Mouse (Mus musculus) heart, adult 8-10 months (tissue): ENCODE data around the gene Nox4. TPM values are rescaled to one million over a fixed set of nuclear protein-coding genes. Genes with fewer than 3 reads are reported as not detected.
A peak's percentile ranks its signal among the peaks of the same experiment; 100 is the strongest.

Experiments
- DNase-seq: peaks from one replicate; pipeline ENCODE4 v3.0.0; 2022; ENCODE audit warnings: low spot score
- total RNA-seq, 4 experiments: library from RNA; stranded (reverse); gene quantifications; 2 replicates each; pipeline ENCODE4 v1.2.4; 2022

Gene Nox4
- 1 to 10 TPM in 1 of 4 experiments, under 1 TPM in 3; 0.66 to 1.6 (median 0.86) TPM for total RNA-seq

DNA sequence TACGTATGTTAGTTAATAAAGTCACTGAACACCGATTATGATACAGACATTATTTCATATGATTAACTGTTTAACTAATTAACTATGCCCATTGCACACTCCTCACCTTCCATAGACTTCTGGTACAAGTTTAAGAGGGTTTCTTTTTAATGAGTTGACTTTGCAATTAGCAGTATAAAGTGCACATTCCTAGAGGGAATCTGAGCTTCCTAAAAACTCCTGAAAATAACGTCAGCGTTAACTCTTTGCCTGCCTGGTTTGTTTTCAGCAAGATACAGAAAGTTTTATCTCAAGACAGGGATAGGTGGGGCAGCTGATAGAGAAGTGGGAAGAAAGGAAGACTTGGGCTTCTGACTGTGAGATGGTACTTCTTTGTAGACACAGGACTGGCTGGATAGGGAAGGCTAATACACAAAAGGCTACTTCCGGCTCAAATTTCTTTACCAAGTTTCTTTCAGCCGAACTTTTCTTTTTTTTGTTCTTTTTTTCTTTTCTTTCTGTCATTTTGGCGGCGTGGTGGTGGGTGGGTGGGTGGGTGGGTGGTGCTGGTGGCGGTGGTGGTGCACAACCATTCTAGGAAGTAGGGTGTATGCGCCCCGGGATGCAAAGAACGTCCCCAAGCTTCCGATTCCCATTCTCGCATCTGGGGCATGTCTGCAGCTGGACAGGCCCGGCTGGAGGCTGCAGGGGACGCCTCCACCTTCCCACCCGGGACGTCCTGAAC lies at the start of gene Nox4:
TSS of gene Nox4 (plus strand) at position 241 of the 724 bp plus-strand sequence.
- DNase-seq = no peak

DNA sequence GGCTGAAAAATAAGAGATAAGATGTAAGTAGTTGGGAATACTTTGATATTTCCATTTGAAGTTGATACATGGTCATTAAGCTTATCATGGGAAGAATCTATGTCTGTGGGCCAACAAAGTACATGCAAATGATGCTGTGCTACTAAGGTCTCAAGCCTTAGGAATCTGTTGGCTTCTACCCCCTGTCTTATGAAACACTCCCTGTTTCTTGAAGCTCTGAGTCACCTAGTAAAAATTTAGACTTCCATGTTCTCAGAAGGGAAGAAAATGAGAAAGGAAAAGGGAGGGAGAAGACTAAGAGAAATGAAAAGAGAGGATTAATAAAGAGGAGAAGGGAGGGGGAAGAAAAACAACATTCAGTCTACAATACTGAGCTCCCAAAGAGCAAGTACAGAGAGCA lies 41.1 kb upstream of the Nox4 start:
- no peak for DNase-seq

DNA sequence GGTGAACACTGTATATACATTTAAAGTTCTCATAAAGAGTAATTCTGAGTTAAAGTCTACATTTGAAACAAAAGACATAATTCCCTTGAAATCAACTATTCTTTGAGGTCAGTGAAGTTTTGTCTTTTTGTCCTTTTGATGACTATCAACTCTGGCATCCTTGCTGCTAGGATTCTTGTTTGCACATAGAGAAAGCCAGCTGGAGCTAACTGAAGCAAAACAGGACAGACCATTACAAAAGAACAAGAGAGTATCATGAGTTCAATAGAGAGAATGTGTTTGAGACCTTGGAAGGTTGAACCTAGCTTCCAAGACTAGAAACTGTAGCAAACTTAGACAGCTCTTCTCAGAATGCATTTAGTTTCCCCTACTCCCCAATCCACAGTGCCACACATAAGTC lies 24.2 kb upstream of the Nox4 start:
- DNase-seq = no peak

DNA sequence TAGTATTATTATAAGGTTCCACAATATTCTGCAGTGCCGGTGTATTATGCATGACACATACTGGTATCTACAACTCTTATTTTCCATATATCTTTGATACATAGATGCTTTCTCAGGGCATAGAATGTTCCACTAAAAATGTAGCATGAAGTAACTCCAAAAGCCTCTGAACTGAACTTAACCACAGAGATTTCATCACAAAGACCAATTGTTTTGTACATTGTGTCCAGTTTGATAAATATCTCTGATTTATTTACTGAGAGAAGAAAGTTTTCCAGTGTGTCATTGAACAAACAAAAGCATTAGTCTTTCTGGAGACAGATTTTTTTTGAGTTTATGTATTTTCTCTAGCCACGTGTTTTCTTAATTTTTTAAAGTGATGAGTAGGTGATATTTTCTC lies 23.1 kb upstream of the Nox4 start:
- DNase-seq = no peak

DNA sequence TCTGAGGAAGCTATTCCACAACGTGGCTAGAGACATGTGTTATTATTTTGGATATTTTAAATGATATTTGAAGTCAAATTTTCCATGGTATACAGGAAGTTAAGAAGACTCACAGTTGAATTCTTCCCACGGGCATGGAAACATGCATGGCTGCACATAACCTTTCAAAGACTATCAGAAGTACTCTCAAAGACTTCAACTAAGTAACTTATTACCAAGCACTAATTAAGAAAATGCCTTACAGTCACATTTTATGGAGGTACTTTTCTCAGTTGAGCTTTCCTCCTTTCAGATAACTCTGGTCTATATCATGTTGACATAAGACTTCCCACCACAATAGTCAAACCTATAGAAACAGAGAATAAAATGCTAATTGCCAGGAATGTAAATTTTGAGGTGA lies 20.3 kb upstream of the Nox4 start:
- DNase-seq = no peak

DNA sequence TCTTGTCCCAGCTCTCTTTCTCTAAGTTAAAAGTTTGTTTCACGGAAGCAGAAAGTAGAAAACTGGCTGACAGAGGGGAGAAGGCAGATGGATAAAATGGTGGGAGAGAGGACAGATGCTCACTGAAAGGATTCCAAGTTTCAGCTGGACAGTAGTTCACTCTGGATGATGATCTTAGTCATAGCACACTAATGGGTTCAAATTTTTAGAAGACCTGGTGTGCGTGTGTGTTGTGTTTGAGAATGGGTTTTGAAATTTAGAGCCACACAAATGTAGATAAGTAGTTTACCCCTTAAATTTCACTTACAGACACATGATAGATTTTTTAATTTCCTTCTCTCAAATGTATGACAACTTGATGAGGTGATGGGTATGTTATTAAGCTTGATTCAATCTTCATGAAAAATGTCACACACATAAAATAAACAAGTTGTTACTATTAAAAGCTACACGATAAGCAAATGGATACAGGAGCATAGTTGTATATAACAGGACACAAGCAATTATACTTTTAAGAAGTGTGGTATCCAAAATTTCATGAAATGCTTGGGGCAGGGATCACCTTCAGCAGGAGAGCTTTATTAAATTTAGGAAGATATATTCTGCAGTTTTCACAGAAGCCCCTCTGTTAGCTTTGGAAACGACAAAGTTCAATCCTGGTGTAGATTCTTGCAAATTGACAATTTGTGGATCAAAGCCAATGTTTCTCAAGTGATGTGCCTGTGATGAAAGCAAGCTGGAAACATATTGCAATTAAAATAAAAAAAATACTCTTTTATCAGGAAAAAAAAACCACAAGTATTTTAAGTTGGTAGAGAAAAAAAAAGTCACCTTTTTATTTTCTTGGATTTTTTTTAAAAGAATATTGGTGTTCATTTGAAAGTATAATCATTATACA lies 18.6 kb upstream of the Nox4 start:
- no peak for DNase-seq

DNA sequence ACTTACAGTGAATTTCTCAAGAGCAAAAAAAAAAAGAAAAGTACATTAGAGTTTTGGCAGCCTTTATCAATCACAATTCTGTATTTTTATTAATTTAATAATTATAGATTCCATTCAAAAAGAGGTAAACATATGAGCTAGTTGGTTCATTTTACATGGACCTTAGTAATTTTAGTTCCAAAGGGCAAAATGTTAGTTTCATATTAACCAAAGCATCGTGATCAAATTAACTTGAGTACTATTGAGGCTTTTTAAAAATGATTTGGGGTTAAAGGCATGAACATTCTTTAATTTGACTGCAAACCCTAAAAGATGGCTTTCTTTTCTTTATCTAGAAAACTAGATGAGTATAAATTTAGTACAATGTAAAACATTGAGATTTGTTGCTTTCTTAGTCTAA lies 16.4 kb upstream of the Nox4 start:
- DNase-seq = no peak

DNA sequence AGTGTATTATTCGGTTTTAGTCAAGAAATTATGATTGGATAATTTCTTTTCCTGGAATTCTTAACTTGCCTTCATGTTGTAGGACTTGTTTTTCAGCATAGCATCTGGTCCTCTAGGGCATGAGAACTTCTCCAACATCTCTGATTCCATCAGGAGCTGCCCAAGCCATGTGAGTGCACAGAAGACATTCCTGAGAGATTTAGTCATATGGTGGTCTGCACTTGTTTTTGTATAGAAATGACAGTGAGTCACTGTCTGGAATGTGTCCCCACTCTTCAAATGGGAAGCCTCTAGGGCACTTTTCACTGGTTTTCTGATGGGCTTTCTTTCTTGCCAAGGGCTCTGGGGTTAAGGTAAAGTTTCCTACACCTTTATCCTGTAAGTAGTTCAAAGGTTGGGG lies 4.8 kb upstream of the Nox4 start:
- no peak for DNase-seq

DNA sequence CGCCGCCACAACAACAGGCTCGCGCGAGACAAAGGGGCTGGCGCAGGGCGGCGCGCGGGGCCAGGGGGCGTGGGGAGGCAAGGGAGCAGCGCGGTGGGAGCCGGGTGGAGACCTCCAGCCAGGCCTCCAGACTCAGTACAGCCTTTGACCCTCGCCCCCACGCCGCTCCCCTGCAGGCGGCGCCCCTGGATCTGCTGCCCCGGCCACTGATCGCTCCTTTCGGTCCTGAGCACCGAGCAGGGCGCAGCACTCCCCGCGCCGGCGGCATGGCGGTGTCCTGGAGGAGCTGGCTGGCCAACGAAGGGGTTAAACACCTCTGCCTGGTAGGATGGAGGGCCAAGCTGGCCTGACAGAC lies 661 bp downstream of the Nox4 start:
- no peak for DNase-seq

DNA sequence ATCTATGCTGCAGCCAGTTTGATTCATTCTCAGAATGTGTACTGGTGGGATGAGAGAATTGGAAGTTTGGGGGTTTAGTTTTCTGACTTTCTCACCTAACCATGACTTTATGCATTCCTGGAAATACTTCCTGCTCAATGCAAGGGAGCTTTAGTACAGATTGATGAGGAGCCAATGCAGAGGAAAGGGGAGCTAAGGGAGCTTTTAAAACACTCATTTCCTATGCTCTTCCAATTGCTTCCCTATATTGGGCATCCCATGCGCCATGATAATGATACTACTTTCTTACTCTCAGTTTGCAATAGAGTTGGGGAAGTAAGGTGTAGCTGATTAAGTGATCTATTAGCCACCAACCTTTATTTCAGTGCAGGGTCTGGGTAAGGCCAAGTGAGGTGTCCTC lies 1.0 kb downstream of the Nox4 start:
- DNase-seq = no peak

DNA sequence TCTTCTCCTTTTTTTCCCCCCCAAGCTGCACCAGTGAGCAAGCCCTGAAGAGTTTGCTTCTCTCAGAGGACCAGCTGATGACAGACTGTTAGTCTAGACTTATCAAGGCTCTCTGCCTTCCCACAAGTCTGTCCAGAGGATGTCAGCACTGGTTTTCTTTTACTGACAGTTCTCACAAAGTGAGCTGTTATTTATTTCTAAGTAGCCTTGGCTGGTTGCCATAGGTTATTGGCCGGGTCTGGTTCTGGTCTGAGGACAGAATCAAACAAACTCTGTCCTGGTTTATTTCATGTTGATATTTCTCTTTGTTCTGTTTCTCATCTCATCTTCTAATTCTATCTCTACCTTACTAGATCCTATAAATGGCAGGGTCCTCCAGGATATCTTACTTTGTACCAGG lies 2.0 kb downstream of the Nox4 start:
- DNase-seq = no peak

DNA sequence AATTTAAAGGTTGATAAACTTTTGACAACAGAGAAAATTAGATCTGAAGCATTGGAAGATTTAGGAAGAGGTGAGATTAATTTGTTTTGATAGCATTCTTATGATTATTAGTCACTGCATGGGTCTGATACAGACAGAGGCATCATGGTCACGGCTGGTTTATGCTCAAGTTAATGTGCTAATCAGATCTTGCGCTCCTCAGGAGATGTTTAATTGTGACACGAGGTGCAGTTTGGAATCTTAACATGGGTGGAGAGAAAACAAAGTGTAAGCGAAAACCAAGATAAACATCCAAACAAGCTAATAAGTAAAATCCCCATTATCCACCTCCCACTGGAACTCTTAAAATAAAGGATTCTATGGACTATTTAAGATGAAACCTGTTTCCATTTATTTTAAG lies 6.2 kb downstream of the Nox4 start:
- DNase-seq = no peak

DNA sequence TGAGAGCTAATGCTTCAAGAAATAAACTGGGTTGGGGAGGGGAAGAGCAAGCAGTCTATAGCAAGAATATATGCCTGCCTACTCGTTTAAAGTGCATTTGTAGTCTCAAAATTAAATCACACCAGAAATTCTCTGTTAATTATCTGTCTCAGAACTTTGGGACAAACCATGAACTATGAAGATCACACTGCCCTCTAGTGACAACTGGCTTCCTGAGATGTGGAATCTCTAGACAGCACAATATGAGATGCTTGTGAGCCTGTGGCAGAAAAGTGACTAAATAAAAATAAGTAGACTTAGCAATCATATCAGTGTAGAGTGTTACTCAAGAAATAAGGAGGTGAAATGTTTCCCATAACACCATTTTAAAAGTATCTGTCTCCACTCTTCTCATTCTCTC lies 31.3 kb downstream of the Nox4 start:
- peak; percentile 10 for DNase-seq

DNA sequence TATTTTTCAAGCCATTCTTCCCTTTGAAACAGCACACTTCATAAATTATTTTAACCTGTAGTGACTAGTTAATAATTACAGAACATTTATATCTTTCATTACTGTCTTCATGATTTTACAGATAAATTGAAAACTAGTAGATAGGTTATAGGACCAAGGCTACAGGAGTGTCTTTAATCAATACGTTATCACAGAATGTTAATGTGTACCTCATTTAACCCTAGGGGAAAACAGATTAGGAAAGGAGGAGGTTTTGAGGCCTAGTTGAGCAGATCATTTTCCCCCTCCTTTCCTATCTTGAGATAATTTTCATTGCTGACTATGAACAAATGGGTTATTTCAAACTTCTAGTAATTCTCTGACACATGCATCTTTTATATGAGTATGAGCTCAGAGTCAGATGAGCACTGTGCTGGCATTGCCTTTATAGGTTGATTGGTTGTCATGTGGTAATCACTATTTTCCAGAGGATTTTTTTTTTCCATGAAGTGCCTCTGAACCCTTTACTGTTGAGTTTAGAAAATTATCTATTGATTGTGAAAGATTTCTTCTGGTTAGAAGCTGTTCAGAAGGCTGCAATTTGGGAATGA lies 57.9 kb downstream of the Nox4 start:
- DNase-seq = no peak

DNA sequence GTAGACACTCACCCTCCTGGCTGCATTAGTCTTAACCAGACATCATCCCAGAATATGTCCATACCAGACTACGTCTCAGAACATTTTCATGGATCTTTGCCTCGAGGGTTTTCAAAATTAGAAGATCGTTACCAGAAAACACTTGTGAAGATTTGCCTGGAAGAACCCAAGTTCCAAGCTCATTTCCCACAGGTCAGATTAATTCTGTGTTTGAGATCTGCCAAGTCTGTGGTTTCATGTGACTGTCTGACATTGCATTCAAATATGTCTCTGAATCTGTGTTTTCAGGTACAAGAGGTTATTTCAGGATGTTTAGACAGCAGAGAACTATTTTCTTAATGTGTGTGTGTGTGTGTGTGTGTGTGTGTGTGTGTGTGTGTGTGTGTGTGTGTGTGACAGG lies 75.7 kb downstream of the Nox4 start:
- DNase-seq = no peak

DNA sequence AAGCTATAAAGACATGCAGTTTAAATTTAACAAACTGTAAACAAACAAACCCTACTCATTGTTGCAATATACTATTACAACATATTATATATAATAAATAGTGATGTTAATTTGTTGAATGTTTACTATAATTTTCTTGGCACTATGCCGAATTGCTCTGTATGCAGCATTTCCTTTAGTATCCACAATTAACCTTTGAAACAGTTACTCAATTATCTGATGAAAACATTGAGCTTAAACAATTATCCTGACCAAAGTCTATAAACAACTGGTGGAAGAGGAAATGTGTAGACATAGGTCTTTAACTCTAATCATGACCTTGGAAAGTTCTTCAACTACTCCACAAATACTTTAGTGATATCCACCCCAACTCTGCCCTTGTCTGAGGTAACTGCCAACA lies 76.2 kb downstream of the Nox4 start:
- DNase-seq = no peak

DNA sequence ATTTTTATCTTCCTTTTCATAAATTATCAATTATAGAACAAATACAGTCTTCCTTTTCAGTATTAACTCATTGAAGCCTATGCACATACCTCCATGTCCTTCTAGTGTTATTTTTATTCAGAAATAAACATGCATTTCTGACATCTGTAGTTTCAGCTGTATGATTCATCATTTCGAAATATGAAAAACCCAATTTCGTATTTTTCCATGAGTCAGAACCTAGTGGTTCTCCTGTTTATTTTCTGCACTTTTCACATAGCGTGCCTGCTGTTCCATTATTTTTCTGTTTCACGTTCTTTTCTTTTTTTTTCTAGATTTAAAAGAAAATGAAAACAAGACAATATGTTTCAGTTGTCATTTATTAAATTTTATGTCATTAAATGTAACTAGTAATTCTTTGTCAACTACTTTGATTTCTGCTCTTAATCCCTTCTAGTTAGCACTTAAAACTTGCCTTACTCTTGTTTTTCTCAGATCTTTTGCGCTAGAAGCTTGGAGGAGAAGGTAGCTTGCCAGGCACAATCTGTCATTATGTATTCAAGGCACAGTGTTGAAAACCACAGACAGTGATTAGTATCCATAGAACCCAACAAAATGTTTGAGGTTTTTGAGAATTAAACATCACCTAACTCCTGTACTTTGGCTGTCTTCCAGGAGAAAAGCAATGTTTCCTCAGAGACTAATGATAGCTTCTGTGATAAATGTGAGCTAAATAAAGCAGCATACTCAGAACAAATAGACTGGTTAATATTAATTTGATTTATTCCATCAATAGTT lies 85.1 kb downstream of the Nox4 start:
- peak; percentile 7 for DNase-seq

DNA sequence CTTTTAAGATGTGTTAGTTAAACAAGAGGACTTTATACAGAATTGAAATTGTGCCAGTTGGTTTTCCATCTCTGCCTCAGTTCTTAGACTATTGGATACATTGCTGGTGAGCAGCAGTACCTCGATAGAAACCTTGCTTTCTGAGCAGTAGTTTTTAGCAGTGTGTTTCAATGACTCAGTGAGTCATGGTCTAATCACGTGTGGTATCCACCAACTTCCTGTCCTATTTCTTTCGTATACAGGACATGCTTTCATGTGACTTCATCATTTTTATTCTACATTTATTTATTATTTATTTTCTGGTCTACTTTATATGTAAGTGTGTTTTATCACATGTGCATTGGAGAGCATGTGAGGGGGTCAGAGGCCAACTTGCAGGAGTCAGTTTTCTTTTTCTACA lies 99.7 kb downstream of the Nox4 start:
- no peak for DNase-seq

DNA sequence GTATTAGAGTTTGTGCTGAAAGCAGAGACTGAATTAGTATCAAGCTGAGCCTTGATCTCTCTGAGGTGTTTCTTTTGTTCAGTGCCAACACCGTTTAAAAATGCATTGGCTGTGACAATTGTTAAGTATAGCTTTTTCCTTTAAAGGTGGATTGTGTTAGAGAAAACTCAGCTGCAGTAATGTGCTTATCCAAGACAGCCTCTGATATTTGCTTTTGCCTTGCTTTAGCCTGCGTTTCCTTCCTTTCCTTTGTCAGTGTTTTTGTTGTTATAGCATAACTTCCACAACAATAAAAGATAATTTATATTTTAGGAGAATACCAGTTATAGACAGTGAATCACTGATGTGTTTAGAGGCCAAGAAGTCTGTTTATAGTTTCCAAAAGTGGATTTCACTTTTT lies 106.9 kb downstream of the Nox4 start:
- DNase-seq = no peak

DNA sequence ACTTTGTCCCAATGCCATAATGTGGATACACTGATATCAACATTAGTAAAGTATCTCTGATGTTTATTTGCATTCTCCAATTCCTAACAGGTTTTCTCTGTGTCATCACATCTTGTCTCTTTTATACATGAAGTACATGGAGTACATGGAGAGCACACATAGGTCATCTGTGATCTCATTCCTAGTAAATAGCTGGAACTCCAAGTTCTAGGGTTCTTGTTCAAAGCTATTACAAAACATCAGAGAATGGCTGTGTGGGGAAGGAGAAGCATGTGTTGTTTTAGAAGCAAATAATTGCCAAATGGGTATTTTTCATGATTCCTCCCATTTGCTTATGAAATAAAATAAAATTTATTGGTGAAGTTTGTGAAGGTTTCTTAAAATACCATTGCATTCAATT lies 121.9 kb downstream of the Nox4 start:
- no peak for DNase-seq

DNA sequence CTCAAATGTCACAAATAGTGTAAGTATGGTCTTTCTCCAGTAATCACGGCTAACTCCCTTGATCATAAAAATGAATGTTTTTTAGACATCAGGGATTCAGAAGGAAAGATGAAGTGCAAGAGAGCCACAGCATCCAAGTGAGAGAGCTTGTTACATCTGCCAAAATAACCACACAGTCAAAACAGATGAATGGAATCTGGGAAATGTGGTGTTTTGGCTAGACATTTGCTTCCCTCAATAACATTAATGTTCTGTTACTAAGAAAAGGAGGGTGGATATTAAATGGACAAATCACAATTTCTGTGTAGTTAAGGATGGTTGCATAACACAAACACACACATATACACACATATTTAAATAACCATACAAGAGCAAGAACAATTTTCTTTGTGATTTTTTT lies 123.2 kb downstream of the Nox4 start:
- DNase-seq = peak; percentile 6

DNA sequence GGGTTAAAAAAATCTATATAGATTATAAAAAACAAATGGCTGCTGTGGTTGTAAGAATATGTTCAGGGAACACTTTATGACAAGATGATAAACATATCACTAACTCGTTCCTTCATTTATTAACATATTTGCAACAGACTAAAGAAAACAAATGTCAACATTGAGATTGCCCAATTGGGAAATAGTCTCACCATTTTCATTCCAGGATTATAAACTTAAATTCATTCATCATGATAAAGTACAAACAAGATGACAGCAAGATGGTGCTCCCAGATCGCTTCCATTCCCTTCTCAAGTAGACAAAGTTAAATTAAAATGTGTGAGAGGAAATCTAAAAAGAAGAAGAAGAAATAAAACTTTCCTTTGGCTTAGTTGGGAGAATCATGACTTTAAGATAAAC lies 124.9 kb downstream of the Nox4 start:
- no peak for DNase-seq
